Mouse (Mus musculus): ENCODE data around the gene Lrrc8d.

GRCm38 (mm10) chr5:105801031-105801529, 101.3 kb downstream of the Lrrc8d start:
- no peak for TF ChIP-seq CTCF (IDR thresholded peaks at IDR 0.05; ENCODE audit: low read depth, low read length)
- no peak for TF ChIP-seq POLR2A (IDR thresholded peaks at IDR 0.05; ENCODE audit: extremely low read depth, insufficient read depth, low read length)
